Mouse (Mus musculus): ENCODE measurements around the gene Fgfbp1.

DNA sequence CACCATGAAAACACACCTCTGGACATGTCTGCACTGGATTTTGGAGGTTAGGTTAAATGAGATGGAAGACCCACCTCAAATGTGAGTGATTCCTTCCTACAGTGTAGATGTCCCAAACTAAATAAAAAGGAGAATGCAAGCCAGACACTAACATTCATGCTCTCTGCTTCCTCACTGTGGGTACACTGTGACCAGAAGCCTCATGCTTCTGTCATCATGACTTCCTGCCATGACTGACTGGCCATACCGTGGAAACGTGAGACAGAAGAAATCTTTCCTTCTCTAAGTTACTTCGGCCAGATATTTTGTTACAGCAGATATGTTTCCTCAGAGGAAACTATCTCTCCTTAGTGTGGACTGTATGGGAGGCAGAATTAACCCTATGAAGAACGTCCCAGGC, 14.6 kb upstream of the Fgfbp1 start:
- TF ChIP-seq CTCF (IDR thresholded peaks at IDR 0.05; ENCODE audit: borderline replicate concordance, control insufficient read depth, extremely low read depth, insufficient read depth, low read length, poor library complexity) (no peak), POLR2A (IDR thresholded peaks at IDR 0.05; ENCODE audit: control insufficient read depth, extremely low read depth, insufficient read depth, low read length, poor library complexity) (no peak)
